Mouse (Mus musculus) liver, adult 2 months (tissue): ENCODE results near the gene Tln2.

ENCODE experiments used
- CTCF ChIP-seq: fragments of 200-500 bp; IDR thresholded peaks from 2 replicates; pipeline ENCODE4 v1.5.1; 2011; ENCODE audit warnings: low read depth, low read length, control low read depth
- POLR2A ChIP-seq: fragments of 200-500 bp; IDR thresholded peaks from 2 replicates; pipeline ENCODE4 v1.6.1; 2011; ENCODE audit warnings: low read length, control low read depth; ENCODE audit not compliant: insufficient read depth; ENCODE audit errors: extremely low read depth

GRCm38 (mm10) chr9:67609226-67609625, 49.7 kb upstream of the Tln2 start:
- TF ChIP-seq CTCF (no peak), POLR2A (no peak)
